Mouse (Mus musculus) cerebellum, adult 9-11 months (tissue): ENCODE data around the gene Kcnj5.

ENCODE experiments used
- DNase-seq: peaks from one replicate; pipeline ENCODE4 v3.0.0; 2022

Gene Kcnj5

GRCm38 (mm10) chr9:32315999-32316398, 28.2 kb downstream of the Kcnj5 start:
- DNase-seq: no peak

- no peak for DNase-seq
Observed at GRCm38 (mm10) chr9:32314071-32314470, 30.1 kb downstream of the Kcnj5 start.

- no peak for DNase-seq
Observed at GRCm38 (mm10) chr9:32312208-32312607, 31.9 kb downstream of the Kcnj5 start.

- DNase-seq: no peak
Observed at GRCm38 (mm10) chr9:32311786-32312185, 32.4 kb downstream of the Kcnj5 start.

- DNase-seq: no peak
Observed at GRCm38 (mm10) chr9:32302501-32303150, 41.5 kb downstream of the Kcnj5 start.

GRCm38 (mm10) chr9:32295061-32295800, 48.9 kb downstream of the Kcnj5 start:
- DNase-seq: peak; percentile 79

- peak; percentile 69 for DNase-seq
Observed at GRCm38 (mm10) chr9:32292686-32293085, 51.5 kb downstream of the Kcnj5 start.

- no peak for DNase-seq
Observed at GRCm38 (mm10) chr9:32291618-32292017, 52.5 kb downstream of the Kcnj5 start.

GRCm38 (mm10) chr9:32283591-32283990, 60.6 kb downstream of the Kcnj5 start:
- no peak for DNase-seq

GRCm38 (mm10) chr9:32280456-32280855, 63.7 kb downstream of the Kcnj5 start:
- DNase-seq: no peak

- no peak for DNase-seq
Observed at GRCm38 (mm10) chr9:32279789-32280188, 64.4 kb downstream of the Kcnj5 start.

- DNase-seq: no peak
Observed at GRCm38 (mm10) chr9:32278052-32278451, 66.1 kb downstream of the Kcnj5 start.

- peak; percentile 65 for DNase-seq
Observed at GRCm38 (mm10) chr9:32271896-32272444, 72.2 kb downstream of the Kcnj5 start.
